Mouse (Mus musculus): ENCODE data around the gene Aen. TPM values are rescaled to one million over a fixed set of nuclear protein-coding genes. Genes with fewer than 3 reads are reported as not detected.

The Aen gene
- total and polyA plus RNA-seq, 2 experiments from 2014 or later = 40.3 to 48.5 TPM

DNA sequence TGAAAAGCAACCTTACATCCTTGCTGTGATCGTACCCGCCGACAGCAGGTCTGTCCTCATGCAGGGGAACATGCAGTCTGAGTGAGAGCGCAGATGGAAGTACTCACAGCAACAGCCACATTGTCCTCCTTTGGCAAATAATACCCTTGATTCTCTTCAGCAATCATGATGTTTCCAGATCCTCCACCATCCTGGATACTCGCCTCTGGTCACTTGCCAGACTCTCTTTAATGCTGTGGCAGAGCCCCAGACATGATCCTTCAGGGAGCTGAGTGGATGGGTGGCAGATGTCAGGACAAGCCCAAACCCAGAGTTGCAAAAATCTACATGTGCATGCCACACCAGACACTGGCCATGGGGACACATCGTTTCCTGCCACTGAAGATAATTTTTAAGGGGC, 59.4 kb downstream of the Aen start:
- Histone ChIP-seq H3K4me3 (ENCODE audit: low read depth, low read length) (no peak overlapping the region), H3K36me3 (ENCODE audit: insufficient read depth, low read length) (no peaks in the 10 kb centered on the region), H3K27ac (ENCODE audit: low read depth, low read length) (no peak overlapping the region), H3K9ac (replicated peaks; ENCODE audit: low read length, poor library complexity, severe bottlenecking) (no peak overlapping the region), H3K4me1 (ENCODE audit: insufficient read depth, low read length) (peaks cover 3% of the 10 kb centered on the region; the same call in 1 of the 2 replicates), H3K9me3 (ENCODE audit: low read length) (no peaks in the 10 kb centered on the region), H3K4me2 (ENCODE audit: low read depth, low read length, poor library complexity, severe bottlenecking) (no peak overlapping the region), H3K27me3 (ENCODE audit: insufficient read depth, low read length) (no peaks in the 10 kb centered on the region)
- ATAC-seq (ENCODE audit: low FRiP score) (no peak), DNase-seq (ENCODE audit: low spot score) (peak; percentile 14)
- WGBS = 89% methylated on average over 6 of the region's 6 CpGs
- no peak for TF ChIP-seq CTCF (IDR thresholded peaks at IDR 0.05)

DNA sequence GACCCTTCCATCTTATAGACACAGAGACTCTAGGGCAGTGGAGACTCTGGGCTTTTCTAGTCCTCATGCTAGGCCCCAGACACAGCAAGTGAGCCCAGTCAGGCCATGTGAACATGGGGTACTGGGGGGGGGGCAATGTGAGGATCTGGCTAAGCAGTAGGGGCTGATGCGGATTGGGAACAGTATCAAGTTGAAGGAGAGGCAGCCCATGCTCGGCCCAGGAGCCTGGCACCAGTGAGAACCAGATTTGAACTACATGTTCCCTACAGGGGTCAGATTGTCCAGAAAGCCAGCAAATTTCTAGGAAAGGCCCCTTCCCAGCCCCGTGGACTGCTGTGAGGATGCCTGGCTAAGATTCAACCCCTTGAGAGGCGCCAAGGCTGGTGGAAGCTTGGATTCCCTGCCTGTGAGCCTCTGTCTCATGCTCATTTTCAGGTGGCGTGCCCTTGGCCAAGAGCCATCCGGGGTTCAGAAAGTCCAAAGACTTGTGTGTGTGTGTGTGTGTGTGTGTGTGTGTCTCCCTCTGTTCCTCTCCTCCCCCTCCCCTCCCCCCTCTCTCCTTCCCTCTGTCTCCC, 62.9 kb downstream of the Aen start:
- DNase-seq (ENCODE audit: low spot score) = peak; percentile 76
- 77% methylated on average over 6 of the region's 6 CpGs for WGBS

More for the DNA sequence above, 62.9 kb downstream of the Aen start:
- Histone ChIP-seq H3K9me3 (ENCODE audit: low read length) (no peaks in the 10 kb centered on the region), H3K4me2 (ENCODE audit: low read depth, low read length, poor library complexity, severe bottlenecking) (no peak overlapping the region), H3K4me1 (ENCODE audit: insufficient read depth, low read length) (peaks cover 3% of the 10 kb centered on the region; the same call in 1 of the 2 replicates), H3K27ac (ENCODE audit: low read depth, low read length) (no peak overlapping the region), H3K36me3 (ENCODE audit: insufficient read depth, low read length) (no peaks in the 10 kb centered on the region), H3K27me3 (ENCODE audit: insufficient read depth, low read length) (no peaks in the 10 kb centered on the region), H3K9ac (replicated peaks; ENCODE audit: low read length, poor library complexity, severe bottlenecking) (no peak overlapping the region), H3K4me3 (ENCODE audit: low read depth, low read length) (no peak overlapping the region)
- ATAC-seq (ENCODE audit: low FRiP score) = peak; percentile 34; the same call in 1 of the 2 replicates
- no peak for TF ChIP-seq CTCF (IDR thresholded peaks at IDR 0.05)

Small RNA genes within 50 kb of the gene (microRNA-seq; reads per million reads assigned to microRNA genes)
- gene Mir7-2 (ENCODE audit: borderline number of aligned reads) = 631 reads per million, percentile 70 among the genes with 10 or more reads in this experiment

Other genes with a start within 250 kb of the Aen start
- 101 and 114 TPM in 2 replicates for gene Ntrk3, start 157.8 kb upstream of the Aen start, total RNA-seq (2014; rRNA removed)
- 23.7 and 26.0 TPM in 2 replicates for gene Ntrk3, start 157.8 kb upstream of the Aen start, polyA plus RNA-seq (2015; fragmentation: Nextera tagmentation; extraction: Ambion mirVana)
- 32.8 and 53.1 TPM in 2 replicates for gene Mrps11, start 112.7 kb upstream of the Aen start, total RNA-seq (2014; rRNA removed)
- gene Mrps11, start 112.7 kb upstream of the Aen start, polyA plus RNA-seq (2015; fragmentation: Nextera tagmentation; extraction: Ambion mirVana) = 56.8 and 68.1 TPM in 2 replicates
- 25.0 and 30.2 TPM in 2 replicates for gene Mrpl46, start 112.3 kb upstream of the Aen start, total RNA-seq (2014; rRNA removed)
- gene Mrpl46, start 112.3 kb upstream of the Aen start, polyA plus RNA-seq (2015; fragmentation: Nextera tagmentation; extraction: Ambion mirVana) = 66.1 and 66.4 TPM in 2 replicates
- 12.1 and 13.2 TPM in 2 replicates for gene Det1, start 48.6 kb upstream of the Aen start, total RNA-seq (2014; rRNA removed)
- 5.8 and 6.2 TPM in 2 replicates for gene Det1, start 48.6 kb upstream of the Aen start, polyA plus RNA-seq (2015; fragmentation: Nextera tagmentation; extraction: Ambion mirVana)
- gene Isg20, start 17.6 kb downstream of the Aen start, total RNA-seq (2014; rRNA removed) = 1.2 and 4.9 TPM in 2 replicates
- 0.57 and 1.4 TPM in 2 replicates for gene Isg20, start 17.6 kb downstream of the Aen start, polyA plus RNA-seq (2015; fragmentation: Nextera tagmentation; extraction: Ambion mirVana)
- gene Acan, start 157.6 kb downstream of the Aen start, total RNA-seq (2014; rRNA removed) = 1.7 and 3.0 TPM in 2 replicates
- gene Acan, start 157.6 kb downstream of the Aen start, polyA plus RNA-seq (2015; fragmentation: Nextera tagmentation; extraction: Ambion mirVana) = 0.44 and 0.48 TPM in 2 replicates
- gene Hapln3, start 235.2 kb downstream of the Aen start, total RNA-seq (2014; rRNA removed) = 4.9 and 7.9 TPM in 2 replicates
- gene Hapln3, start 235.2 kb downstream of the Aen start, polyA plus RNA-seq (2015; fragmentation: Nextera tagmentation; extraction: Ambion mirVana) = 2.2 and 2.4 TPM in 2 replicates